Mouse (Mus musculus) heart, embryonic 16.5 days (tissue): ENCODE data around the gene Rhox3f. TPM values are rescaled to one million over a fixed set of nuclear protein-coding genes. Genes with fewer than 3 reads are reported as not detected.
"Not testable (repeated sequence)": the region's sequence is repeated elsewhere in the genome, so short reads cannot be mapped to it uniquely, and the experiment has no call there.

ENCODE experiments used
- ATAC-seq: fragments of 200-750 bp; cut with Nextera tagmentation; replicated peaks from 2 replicates; pipeline ENCODE4 v1.8.0; 2017; ENCODE audit warnings: moderate number of reproducible peaks; ENCODE audit not compliant: insufficient read depth, low FRiP score; ENCODE audit errors: extremely low read depth
- H3K27ac ChIP-seq: fragments of 300-500 bp; sonication (generic); 2 replicates; pipeline ENCODE4 v1.5.1; 2014; ENCODE audit warnings: mild to moderate bottlenecking, low read length, control low read depth, moderate library complexity
- H3K27me3 ChIP-seq: fragments of 300-500 bp; sonication (generic); 2 replicates; pipeline ENCODE4 v1.6.1; 2014; ENCODE audit warnings: low read length, mixed read lengths; ENCODE audit not compliant: control insufficient read depth, insufficient read depth
- H3K36me3 ChIP-seq: fragments of 300-500 bp; sonication (generic); 2 replicates; pipeline ENCODE4 v1.6.1; 2014; ENCODE audit not compliant: control insufficient read depth, insufficient read depth
- H3K4me1 ChIP-seq: fragments of 300-500 bp; sonication (generic); 2 replicates; pipeline ENCODE4 v1.6.1; 2014; ENCODE audit warnings: low read length, mixed read lengths; ENCODE audit not compliant: control insufficient read depth, insufficient read depth
- H3K4me2 ChIP-seq: fragments of 300-500 bp; sonication (generic); 2 replicates; pipeline ENCODE4 v1.6.1; 2014; ENCODE audit warnings: low read depth, mild to moderate bottlenecking, control low read depth, low read length
- H3K4me3 ChIP-seq: fragments of 300-500 bp; sonication (generic); 2 replicates; pipeline ENCODE4 v1.5.1; 2014; ENCODE audit warnings: mild to moderate bottlenecking, control low read depth, low read length
- H3K9ac ChIP-seq: fragments of 300-500 bp; sonication (generic); 2 replicates; pipeline ENCODE4 v1.6.1; 2014; ENCODE audit warnings: low read length, control low read depth
- H3K9me3 ChIP-seq: fragments of 300-500 bp; sonication (generic); replicated peaks from 2 replicates; pipeline ENCODE4 v1.6.1; 2016; ENCODE audit warnings: low read length; ENCODE audit not compliant: control insufficient read depth
- WGBS: fragments of 180-500 bp; shearing (Covaris S2); extraction: QIAGEN DNeasy Blood & Tissue Kit; methylation state at CpG from one replicate; pipeline ENCODE4 v1.1.7; 2014; 5-methylcytosine and 5-hydroxymethylcytosine counted together
- polyA plus RNA-seq: library from polyadenylated mRNA; unstranded; fragments of >200 nt; fragmentation: Nextera tagmentation; extraction: Ambion mirVana; gene quantifications from 2 replicates; pipeline ENCODE4 v1.2.1, GENCODE M21; 2015

Gene Rhox3f
- not detected in 2 replicates for polyA plus RNA-seq

- H3K27me3 ChIP-seq: not testable (repeated sequence)
Observed at GRCm38 (mm10) chrX:37580692-37581091, at the start of gene Rhox3f. TSS of gene Rhox3f (plus strand) at chrX:37580992.

GRCm38 (mm10) chrX:37541719-37542118 is 39.1 kb upstream of the Rhox3f start, which contains the start of gene Rhox3e:
TSS of gene Rhox3e (plus strand) at chrX:37542019.
- H3K27ac ChIP-seq, H3K9ac ChIP-seq, H3K4me2 ChIP-seq, H3K4me1 ChIP-seq, H3K36me3 ChIP-seq, ATAC-seq, H3K9me3 ChIP-seq, H3K4me3 ChIP-seq, H3K27me3 ChIP-seq: not testable (repeated sequence)
- WGBS: no CpG with 5 or more reads among the region's 4 CpGs

More at GRCm38 (mm10) chrX:37580692-37581091, at the start of gene Rhox3f:
- not testable (repeated sequence) for H3K4me2 ChIP-seq, H3K27ac ChIP-seq, H3K36me3 ChIP-seq, H3K9me3 ChIP-seq, H3K4me1 ChIP-seq, ATAC-seq, H3K4me3 ChIP-seq, H3K9ac ChIP-seq

- not testable (repeated sequence) for H3K36me3 ChIP-seq, H3K4me1 ChIP-seq, H3K9ac ChIP-seq, H3K27ac ChIP-seq, H3K4me3 ChIP-seq, H3K9me3 ChIP-seq, H3K27me3 ChIP-seq, H3K4me2 ChIP-seq, ATAC-seq
- over 99% methylated on average over 10 of the region's 18 CpGs for WGBS
Observed at GRCm38 (mm10) chrX:37557112-37557511, 23.7 kb upstream of the Rhox3f start, which contains the start of gene Rhox4e. TSS of gene Rhox4e (plus strand) at chrX:37557412.

- not testable (repeated sequence) for H3K9me3 ChIP-seq
Observed at GRCm38 (mm10) chrX:37571105-37571504, 9.7 kb upstream of the Rhox3f start, which contains the start of gene Rhox2f. TSS of gene Rhox2f (plus strand) at chrX:37571405.

GRCm38 (mm10) chrX:37572638-37573037 is 8.2 kb upstream of the Rhox3f start:
- not testable (repeated sequence) for H3K4me3 ChIP-seq, H3K27ac ChIP-seq, H3K4me1 ChIP-seq, ATAC-seq, H3K27me3 ChIP-seq, H3K4me2 ChIP-seq, H3K9ac ChIP-seq, H3K9me3 ChIP-seq, H3K36me3 ChIP-seq
- WGBS: 43% methylated on average over 2 of the region's 2 CpGs

More at GRCm38 (mm10) chrX:37571105-37571504, 9.7 kb upstream of the Rhox3f start, which contains the start of gene Rhox2f:
- H3K4me3 ChIP-seq, H3K9ac ChIP-seq, H3K4me1 ChIP-seq, H3K36me3 ChIP-seq, H3K27me3 ChIP-seq, H3K27ac ChIP-seq, ATAC-seq, H3K4me2 ChIP-seq: not testable (repeated sequence)
- 89% methylated on average over 7 of the region's 8 CpGs for WGBS

GRCm38 (mm10) chrX:37607604-37608003 is 26.8 kb downstream of the Rhox3f start, which contains the start of gene Rhox4f:
TSS of gene Rhox4f (minus strand) at chrX:37607704.
- 92% methylated on average over 11 of the region's 19 CpGs for WGBS
- not testable (repeated sequence) for H3K9ac ChIP-seq, ATAC-seq, H3K9me3 ChIP-seq, H3K27ac ChIP-seq, H3K4me3 ChIP-seq, H3K36me3 ChIP-seq, H3K27me3 ChIP-seq, H3K4me1 ChIP-seq, H3K4me2 ChIP-seq

GRCm38 (mm10) chrX:37628512-37628911 is 47.7 kb downstream of the Rhox3f start, which contains the start of gene Rhox3g:
TSS of gene Rhox3g (minus strand) at chrX:37628612.
- not testable (repeated sequence) for H3K4me3 ChIP-seq, H3K9ac ChIP-seq, H3K9me3 ChIP-seq, ATAC-seq, H3K4me2 ChIP-seq, H3K36me3 ChIP-seq, H3K27me3 ChIP-seq, H3K4me1 ChIP-seq, H3K27ac ChIP-seq
- 85% methylated on average over 2 of the region's 2 CpGs for WGBS

Other genes with a start within 250 kb of the Rhox3f start
- gene Rhox3a2, start 201.0 kb upstream of the Rhox3f start, polyA plus RNA-seq: not detected in 2 replicates
- 2.3 and 6.1 TPM in 2 replicates for gene Rhox4a2, start 190.1 kb upstream of the Rhox3f start, polyA plus RNA-seq
- gene Rhox2b, start 168.9 kb upstream of the Rhox3f start, polyA plus RNA-seq: not detected in 2 replicates
- gene Rhox4b, start 148.5 kb upstream of the Rhox3f start, polyA plus RNA-seq: 0.72 and 2.2 TPM in 2 replicates
- not detected in 2 replicates for gene Rhox2c, start 127.3 kb upstream of the Rhox3f start, polyA plus RNA-seq
- not detected in 2 replicates for gene Rhox3c, start 122.4 kb upstream of the Rhox3f start, polyA plus RNA-seq
- not detected in 2 replicates for gene Rhox4c, start 100.7 kb upstream of the Rhox3f start, polyA plus RNA-seq
- gene Rhox2d, start 87.6 kb upstream of the Rhox3f start, polyA plus RNA-seq: not detected in 2 replicates
- gene Rhox4d, start 66.6 kb upstream of the Rhox3f start, polyA plus RNA-seq: not detected in 2 replicates
- gene Rhox2e, start 50.5 kb upstream of the Rhox3f start, polyA plus RNA-seq: not detected in 2 replicates
- gene Rhox3e, start 39.0 kb upstream of the Rhox3f start, polyA plus RNA-seq: not detected in 2 replicates
- gene Rhox4e, start 23.6 kb upstream of the Rhox3f start, polyA plus RNA-seq: not detected in 2 replicates
- not detected in 2 replicates for gene Rhox2f, start 9.6 kb upstream of the Rhox3f start, polyA plus RNA-seq
- not detected in 2 replicates for gene Rhox4f, start 26.7 kb downstream of the Rhox3f start, polyA plus RNA-seq
- gene Rhox3g, start 47.6 kb downstream of the Rhox3f start, polyA plus RNA-seq: not detected in 2 replicates
- not detected in 2 replicates for gene Rhox2g, start 62.5 kb downstream of the Rhox3f start, polyA plus RNA-seq
- not detected in 2 replicates for gene Rhox4g, start 70.3 kb downstream of the Rhox3f start, polyA plus RNA-seq
- not detected in 2 replicates for gene Rhox3h, start 87.8 kb downstream of the Rhox3f start, polyA plus RNA-seq
- not detected in 2 replicates for gene Rhox2h, start 92.3 kb downstream of the Rhox3f start, polyA plus RNA-seq
- 9.7 and 10.0 TPM in 2 replicates for gene Rhox5, start 223.8 kb downstream of the Rhox3f start, polyA plus RNA-seq
- gene Rhox6, start 245.9 kb downstream of the Rhox3f start, polyA plus RNA-seq: not detected in 2 replicates